Mouse (Mus musculus) ovary, postnatal 36 days (tissue): ENCODE data around the gene Gigyf1.
A peak's percentile ranks its signal among the peaks of the same experiment; 100 is the strongest.

ENCODE experiments used
- DNase-seq: peaks from one replicate; pipeline ENCODE4 v3.0.0; 2022; ENCODE audit warnings: low spot score, mixed read lengths

The Gigyf1 gene

GRCm38 (mm10) chr5:137514811-137515210, 3.5 kb upstream of the Gigyf1 start:
- no peak for DNase-seq

GRCm38 (mm10) chr5:137519691-137520550, 1.6 kb downstream of the Gigyf1 start:
- DNase-seq: no peak

- no peak for DNase-seq
Measured at GRCm38 (mm10) chr5:137521861-137522260, 3.5 kb downstream of the Gigyf1 start.

- DNase-seq: no peak
Measured at GRCm38 (mm10) chr5:137522711-137523110, 4.4 kb downstream of the Gigyf1 start.

- DNase-seq: peak; percentile 2
Measured at GRCm38 (mm10) chr5:137523396-137524250, 5.3 kb downstream of the Gigyf1 start.

GRCm38 (mm10) chr5:137524251-137524515, 5.8 kb downstream of the Gigyf1 start:
- DNase-seq: peak; percentile 13

- DNase-seq: no peak
Measured at GRCm38 (mm10) chr5:137524671-137525070, 6.3 kb downstream of the Gigyf1 start.

- no peak for DNase-seq
Measured at GRCm38 (mm10) chr5:137525511-137525910, 7.2 kb downstream of the Gigyf1 start.

- peak; percentile 47 for DNase-seq
Measured at GRCm38 (mm10) chr5:137526192-137526936, 8.0 kb downstream of the Gigyf1 start.

GRCm38 (mm10) chr5:137527413-137527812, 9.1 kb downstream of the Gigyf1 start:
- no peak for DNase-seq

- DNase-seq: no peak
Measured at GRCm38 (mm10) chr5:137528247-137528968, 10.1 kb downstream of the Gigyf1 start.

GRCm38 (mm10) chr5:137529221-137529995, 11.1 kb downstream of the Gigyf1 start:
- DNase-seq: no peak

- DNase-seq: no peak
Measured at GRCm38 (mm10) chr5:137530075-137530474, 11.7 kb downstream of the Gigyf1 start.

- DNase-seq: peak; percentile 63
Measured at GRCm38 (mm10) chr5:137530588-137531413, 12.5 kb downstream of the Gigyf1 start.

- peak; percentile 63 for DNase-seq
Measured at GRCm38 (mm10) chr5:137531414-137532130, 13.2 kb downstream of the Gigyf1 start.

- DNase-seq: peak; percentile 40
Measured at GRCm38 (mm10) chr5:137532131-137532807, 13.9 kb downstream of the Gigyf1 start.

GRCm38 (mm10) chr5:137532808-137533116, 14.4 kb downstream of the Gigyf1 start:
- DNase-seq: no peak

GRCm38 (mm10) chr5:137533117-137533827, 14.9 kb downstream of the Gigyf1 start, which contains the start of the genes Epo and Gnb2:
Gene Epo, minus strand, starts transcription at chr5:137533242.
Gene Gnb2, minus strand, starts transcription at chr5:137533510.
- DNase-seq: peak; percentile 98
